Mouse (Mus musculus) CD4-positive naive resting alpha-beta T cell, adult 57 days (primary cell): ENCODE results near the gene Mob2. TPM values are rescaled to one million over a fixed set of nuclear protein-coding genes. Genes with fewer than 3 reads are reported as not detected.

ENCODE experiments used
- total RNA-seq: library from RNA; stranded (reverse); gene quantifications from one replicate; pipeline ENCODE4 v1.2.4, GENCODE M21; 2023

The Mob2 gene
- total RNA-seq, result 59.4 TPM

DNA sequence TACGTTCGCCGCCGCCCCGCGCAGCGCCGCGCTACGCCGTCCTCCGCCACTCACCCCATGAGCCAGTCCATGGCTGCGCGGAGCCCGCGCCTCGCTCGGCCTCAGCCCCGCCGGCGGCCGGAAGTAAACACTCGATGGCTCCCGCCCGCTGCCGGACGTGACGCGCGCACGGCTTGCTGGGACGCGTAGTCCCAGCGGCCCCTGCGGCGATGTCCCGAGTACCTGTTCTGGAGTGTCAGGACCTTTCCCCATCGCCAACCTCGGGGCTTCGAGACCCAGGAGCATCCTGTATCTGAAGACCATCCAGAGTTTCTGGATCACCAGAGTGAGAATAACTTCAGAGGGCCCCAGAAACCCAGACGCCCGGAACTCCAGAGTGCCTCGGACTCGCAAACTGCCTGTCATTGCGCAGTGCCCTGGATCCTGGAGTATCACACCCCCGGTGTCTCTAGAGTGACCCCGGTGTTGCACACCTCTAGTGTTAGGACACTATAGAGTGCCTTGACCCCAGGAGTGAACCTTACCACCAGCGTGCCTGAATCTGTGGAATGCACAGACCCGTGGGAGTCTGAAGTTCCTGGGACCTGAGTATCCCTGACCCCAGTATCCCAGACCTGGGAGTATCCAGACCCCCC lies at the start of gene Mob2:
Gene Mob2, minus strand, starts transcription at position 135 of the 635 bp plus-strand sequence.

DNA sequence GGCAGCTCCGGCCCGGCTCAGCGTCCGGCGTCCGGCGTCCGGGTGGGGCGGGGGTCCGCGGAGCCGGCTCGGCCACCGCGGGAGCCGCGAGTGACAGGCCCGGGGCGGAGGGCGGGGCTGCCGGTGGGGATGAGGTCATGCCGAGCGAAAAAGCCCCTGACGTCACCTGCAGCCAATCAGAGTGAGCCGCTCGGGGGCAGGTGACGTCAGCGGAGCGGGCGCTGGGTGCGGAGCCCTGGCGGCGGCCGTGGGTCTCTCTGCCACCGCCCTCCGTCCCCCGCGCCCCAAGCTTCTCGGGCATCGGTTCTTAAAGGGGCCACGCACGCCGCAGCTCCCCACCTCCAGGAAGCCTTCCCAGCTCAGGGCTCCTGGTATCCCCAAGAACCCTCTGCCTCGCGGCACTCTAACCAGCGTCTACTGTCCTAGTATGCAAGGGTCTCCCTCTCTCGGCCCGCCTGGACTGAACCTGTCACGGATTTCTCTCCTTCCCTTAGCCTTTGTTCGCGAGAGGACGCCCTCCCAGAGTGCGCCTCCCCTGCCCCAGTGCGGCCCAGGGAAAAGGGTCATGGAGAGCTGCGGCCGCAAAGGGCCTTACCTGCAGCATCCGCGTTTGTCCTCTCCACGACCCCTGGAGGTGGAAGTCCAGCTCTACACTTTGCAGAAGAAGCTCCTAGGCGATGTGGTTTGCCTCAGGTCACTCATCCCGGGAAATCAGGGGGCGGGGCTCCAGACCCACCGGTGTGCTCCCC lies 34.5 kb upstream of the Mob2 start, which contains the start of gene Dusp8:
Gene Dusp8, minus strand, starts transcription at position 661 of the 749 bp plus-strand sequence.

Other genes with a start within 250 kb of the Mob2 start
- gene Muc5b, start 222.0 kb downstream of the Mob2 start, total RNA-seq, result not detected
- gene Tollip, start 142.6 kb downstream of the Mob2 start, total RNA-seq, result 56.6 TPM
- not detected for gene Brsk2, start 111.3 kb downstream of the Mob2 start, total RNA-seq
- gene Dusp8, start 34.8 kb upstream of the Mob2 start, total RNA-seq, result 5.1 TPM
- gene Gm45618, start 59.7 kb upstream of the Mob2 start, total RNA-seq, result not detected
- gene Gm39115, start 75.0 kb upstream of the Mob2 start, total RNA-seq, result not detected
- gene Gm45337, start 83.5 kb upstream of the Mob2 start, total RNA-seq, result not detected
- not detected for gene Gm29735, start 96.0 kb upstream of the Mob2 start, total RNA-seq
- gene Gm4553, start 104.7 kb upstream of the Mob2 start, total RNA-seq, result not detected
- not detected for gene Krtap5-2, start 114.9 kb upstream of the Mob2 start, total RNA-seq
- gene Gm10153, start 129.3 kb upstream of the Mob2 start, total RNA-seq, result not detected
- not detected for gene Krtap5-3, start 140.3 kb upstream of the Mob2 start, total RNA-seq
- gene Gm7579, start 150.8 kb upstream of the Mob2 start, total RNA-seq, result not detected
- not detected for gene Krtap5-5, start 168.9 kb upstream of the Mob2 start, total RNA-seq
- gene Gm40460, start 180.0 kb upstream of the Mob2 start, total RNA-seq, result not detected
- not detected for gene Gm2431, start 197.3 kb upstream of the Mob2 start, total RNA-seq
- not detected for gene Gm4559, start 213.3 kb upstream of the Mob2 start, total RNA-seq
- not detected for gene Krtap5-1, start 236.1 kb upstream of the Mob2 start, total RNA-seq
- not detected for gene Krtap5-4, start 242.5 kb upstream of the Mob2 start, total RNA-seq